Mouse (Mus musculus): ENCODE measurements at regions not wholly inside any gene's neighbourhood (a gene's known extent, or its start where the extent isn't known, plus 50 kb on each side); places are given as distances from the start of the nearest gene placed in this dataset.

DNA sequence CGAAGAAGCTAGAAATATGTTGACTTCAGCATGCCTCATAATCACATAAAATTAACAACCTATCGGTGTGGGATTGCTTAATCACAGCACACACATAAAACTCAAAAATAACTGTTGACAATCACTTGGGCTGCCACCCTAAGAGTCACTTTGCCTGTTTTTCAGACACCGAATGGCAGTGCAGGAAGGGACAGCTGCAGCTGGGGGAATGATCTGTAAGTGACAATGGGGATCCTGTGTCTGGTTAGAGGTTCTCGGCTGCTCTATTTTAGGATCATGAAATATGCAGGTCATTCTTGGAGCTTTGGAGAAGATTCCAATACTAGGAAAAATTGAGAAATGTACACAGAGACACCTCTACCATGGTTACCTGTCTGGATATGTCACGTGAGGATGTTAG is 54.4 kb upstream of the Tcf12 start:
- TF ChIP-seq GATA1 (IDR thresholded peaks at IDR 0.05; ENCODE audit: borderline replicate concordance, low read length) (no peak), FLI1 (IDR thresholded peaks at IDR 0.05; ENCODE audit: low read length) (no peak)
- Histone ChIP-seq H3K9me3 (no peaks in the 10 kb centered on the region), H3K36me3 (replicated peaks; ENCODE audit: low read length) (no peaks in the 10 kb centered on the region), H3K4me3 (replicated peaks) (no peak overlapping the region), H3K4me1 (peaks cover 9% of the 10 kb centered on the region), H3K27me3 (replicated peaks) (no peaks in the 10 kb centered on the region)

DNA sequence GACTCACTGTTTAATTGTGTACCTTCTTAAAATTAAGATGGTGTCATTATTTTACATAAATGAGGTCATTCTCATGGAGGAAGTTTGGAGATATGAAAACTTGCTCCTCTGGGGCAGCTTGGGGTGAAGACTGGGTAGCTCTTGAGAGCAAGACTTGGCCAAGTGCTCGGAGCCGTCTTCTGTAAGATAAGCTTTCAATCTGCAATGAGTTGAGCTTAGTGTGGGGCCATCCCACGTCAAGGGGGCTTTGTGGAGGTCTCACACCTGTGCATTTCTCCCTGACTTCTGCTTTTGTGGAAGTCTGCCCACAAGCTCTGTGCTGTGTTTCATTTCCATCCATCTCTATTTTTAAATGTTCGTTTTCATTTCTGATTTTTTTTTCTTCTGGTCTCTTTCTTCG is 54.9 kb upstream of the Tcf12 start:
- Histone ChIP-seq H3K27me3 (replicated peaks) (no peaks in the 10 kb centered on the region), H3K36me3 (replicated peaks; ENCODE audit: low read length) (no peaks in the 10 kb centered on the region), H3K4me3 (replicated peaks) (no peak overlapping the region), H3K9me3 (no peaks in the 10 kb centered on the region), H3K4me1 (peaks cover 9% of the 10 kb centered on the region)
- TF ChIP-seq GATA1 (IDR thresholded peaks at IDR 0.05; ENCODE audit: borderline replicate concordance, low read length), result no peak
- no peak for TF ChIP-seq FLI1 (IDR thresholded peaks at IDR 0.05; ENCODE audit: low read length)

GRCm38 (mm10) chr9:72169231-72169630 is 57.6 kb upstream of the Tcf12 start:
- TF ChIP-seq FLI1 (IDR thresholded peaks at IDR 0.05; ENCODE audit: low read length) (no peak), GATA1 (IDR thresholded peaks at IDR 0.05; ENCODE audit: borderline replicate concordance, low read length) (no peak)
- Histone ChIP-seq H3K4me1 (peaks cover 9% of the 10 kb centered on the region), H3K9me3 (no peaks in the 10 kb centered on the region), H3K27me3 (replicated peaks) (no peaks in the 10 kb centered on the region), H3K4me3 (replicated peaks) (no peak overlapping the region), H3K36me3 (replicated peaks; ENCODE audit: low read length) (no peaks in the 10 kb centered on the region)

- TF ChIP-seq GATA1 (IDR thresholded peaks at IDR 0.05; ENCODE audit: borderline replicate concordance, low read length) (no peak), FLI1 (IDR thresholded peaks at IDR 0.05; ENCODE audit: low read length) (no peak)
- H3K27me3 ChIP-seq (replicated peaks), result no peaks in the 10 kb centered on the region
- H3K36me3 ChIP-seq (replicated peaks; ENCODE audit: low read length), result no peaks in the 10 kb centered on the region
- peaks cover 9% of the 10 kb centered on the region for H3K4me1 ChIP-seq
- no peaks in the 10 kb centered on the region for H3K9me3 ChIP-seq
- peak overlapping the region; percentile 87 for H3K4me3 ChIP-seq (replicated peaks)
These were observed 58.1 kb upstream of the Tcf12 start for GRCm38 (mm10) chr9:72169728-72170188.

DNA sequence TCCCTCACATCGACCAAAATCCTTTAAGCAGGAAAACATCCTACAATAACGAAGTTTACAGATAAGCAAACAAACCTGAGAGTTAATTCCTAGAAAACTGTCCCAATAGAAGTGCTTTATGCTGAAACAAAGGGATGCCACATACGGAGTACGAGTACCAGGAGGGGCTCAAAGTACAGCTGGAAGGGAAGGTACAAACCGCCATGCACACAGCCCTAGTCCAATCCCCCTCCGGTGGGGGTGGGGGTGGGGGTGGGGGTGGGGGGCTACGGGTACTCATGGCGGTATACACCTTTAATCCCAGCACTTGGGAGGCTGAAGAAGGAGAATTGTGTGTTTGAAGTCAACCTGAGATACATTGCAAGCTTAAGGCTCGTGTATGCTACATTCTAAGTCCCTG is 58.6 kb upstream of the Tcf12 start:
- H3K9me3 ChIP-seq, result no peaks in the 10 kb centered on the region
- TF ChIP-seq GATA1 (IDR thresholded peaks at IDR 0.05; ENCODE audit: borderline replicate concordance, low read length) (no peak), FLI1 (IDR thresholded peaks at IDR 0.05; ENCODE audit: low read length) (no peak)
- H3K27me3 ChIP-seq (replicated peaks), result no peaks in the 10 kb centered on the region
- H3K4me3 ChIP-seq (replicated peaks), result peak overlapping the region; percentile 87
- peaks cover 9% of the 10 kb centered on the region for H3K4me1 ChIP-seq
- no peaks in the 10 kb centered on the region for H3K36me3 ChIP-seq (replicated peaks; ENCODE audit: low read length)

GRCm38 (mm10) chr9:72172331-72172730 is 60.7 kb upstream of the Tcf12 start:
- Histone ChIP-seq H3K4me1 (peaks cover 9% of the 10 kb centered on the region), H3K27me3 (replicated peaks) (no peaks in the 10 kb centered on the region), H3K4me3 (replicated peaks) (no peak overlapping the region), H3K9me3 (no peaks in the 10 kb centered on the region), H3K36me3 (replicated peaks; ENCODE audit: low read length) (no peaks in the 10 kb centered on the region)
- TF ChIP-seq GATA1 (IDR thresholded peaks at IDR 0.05; ENCODE audit: borderline replicate concordance, low read length) (no peak), FLI1 (IDR thresholded peaks at IDR 0.05; ENCODE audit: low read length) (no peak)

- H3K4me3 ChIP-seq (replicated peaks), result no peak overlapping the region
- TF ChIP-seq GATA1 (IDR thresholded peaks at IDR 0.05; ENCODE audit: borderline replicate concordance, low read length) (no peak), FLI1 (IDR thresholded peaks at IDR 0.05; ENCODE audit: low read length) (no peak)
- H3K27me3 ChIP-seq (replicated peaks), result peaks cover 11% of the 10 kb centered on the region
- no peaks in the 10 kb centered on the region for H3K36me3 ChIP-seq (replicated peaks; ENCODE audit: low read length)
- no peaks in the 10 kb centered on the region for H3K4me1 ChIP-seq
- H3K9me3 ChIP-seq, result no peaks in the 10 kb centered on the region
These were observed 69.3 kb upstream of the Tcf12 start for GRCm38 (mm10) chr9:72180972-72181371.

DNA sequence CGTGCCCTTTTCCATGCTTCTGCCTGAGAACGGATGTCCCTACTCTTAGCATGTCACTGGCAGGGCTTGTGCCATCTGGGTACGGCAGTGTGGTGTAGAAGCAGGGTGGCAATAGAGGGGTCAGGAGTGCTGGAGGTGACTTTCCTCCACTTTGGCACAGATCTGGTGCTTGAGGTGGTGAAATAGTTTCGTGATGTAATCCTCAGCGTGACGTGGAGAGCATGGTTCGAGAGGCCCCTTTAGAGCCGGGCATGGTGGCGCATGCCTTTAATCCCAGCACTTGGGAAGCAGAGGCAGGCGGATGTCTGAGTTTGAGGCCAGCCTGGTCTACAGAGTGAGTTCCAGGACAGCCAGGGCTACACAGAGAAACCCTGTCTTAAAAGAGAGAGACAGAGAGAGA is 71.7 kb upstream of the Tcf12 start:
- Histone ChIP-seq H3K4me1 (no peaks in the 10 kb centered on the region), H3K36me3 (replicated peaks; ENCODE audit: low read length) (no peaks in the 10 kb centered on the region), H3K27me3 (replicated peaks) (peaks cover 11% of the 10 kb centered on the region), H3K4me3 (replicated peaks) (no peak overlapping the region), H3K9me3 (no peaks in the 10 kb centered on the region)
- no peak for TF ChIP-seq GATA1 (IDR thresholded peaks at IDR 0.05; ENCODE audit: borderline replicate concordance, low read length)
- no peak for TF ChIP-seq FLI1 (IDR thresholded peaks at IDR 0.05; ENCODE audit: low read length)

- Histone ChIP-seq H3K9me3 (no peaks in the 10 kb centered on the region), H3K27me3 (replicated peaks) (peaks cover 11% of the 10 kb centered on the region), H3K4me3 (replicated peaks) (no peak overlapping the region), H3K36me3 (replicated peaks; ENCODE audit: low read length) (no peaks in the 10 kb centered on the region), H3K4me1 (no peaks in the 10 kb centered on the region)
- TF ChIP-seq FLI1 (IDR thresholded peaks at IDR 0.05; ENCODE audit: low read length), result no peak
- no peak for TF ChIP-seq GATA1 (IDR thresholded peaks at IDR 0.05; ENCODE audit: borderline replicate concordance, low read length)
These were observed 72.3 kb upstream of the Tcf12 start for GRCm38 (mm10) chr9:72183925-72184324.

GRCm38 (mm10) chr9:72189867-72190266 is 78.2 kb upstream of the Tcf12 start:
- Histone ChIP-seq H3K4me1 (no peaks in the 10 kb centered on the region), H3K27me3 (replicated peaks) (peaks cover 9% of the 10 kb centered on the region), H3K9me3 (0 out of 2 replicates have a peak, but pooled peaks cover 3% of the 10 kb centered on the region), H3K4me3 (replicated peaks) (no peak overlapping the region), H3K36me3 (replicated peaks; ENCODE audit: low read length) (no peaks in the 10 kb centered on the region)
- TF ChIP-seq GATA1 (IDR thresholded peaks at IDR 0.05; ENCODE audit: borderline replicate concordance, low read length) (no peak), FLI1 (IDR thresholded peaks at IDR 0.05; ENCODE audit: low read length) (no peak)

GRCm38 (mm10) chr9:72190631-72191030 is 79.0 kb upstream of the Tcf12 start:
- TF ChIP-seq GATA1 (IDR thresholded peaks at IDR 0.05; ENCODE audit: borderline replicate concordance, low read length) (no peak), FLI1 (IDR thresholded peaks at IDR 0.05; ENCODE audit: low read length) (no peak)
- Histone ChIP-seq H3K36me3 (replicated peaks; ENCODE audit: low read length) (no peaks in the 10 kb centered on the region), H3K4me3 (replicated peaks) (no peak overlapping the region)

More at GRCm38 (mm10) chr9:72190631-72191030, 79.0 kb upstream of the Tcf12 start:
- peaks cover 9% of the 10 kb centered on the region for H3K27me3 ChIP-seq (replicated peaks)
- peaks cover 4% of the 10 kb centered on the region for H3K9me3 ChIP-seq
- no peaks in the 10 kb centered on the region for H3K4me1 ChIP-seq

Data from megakaryocyte, embryonic 14.5 days (primary cell).